Comparison of ENCODE assay signal across 29 mouse cellular contexts in the genomic region with DNA sequence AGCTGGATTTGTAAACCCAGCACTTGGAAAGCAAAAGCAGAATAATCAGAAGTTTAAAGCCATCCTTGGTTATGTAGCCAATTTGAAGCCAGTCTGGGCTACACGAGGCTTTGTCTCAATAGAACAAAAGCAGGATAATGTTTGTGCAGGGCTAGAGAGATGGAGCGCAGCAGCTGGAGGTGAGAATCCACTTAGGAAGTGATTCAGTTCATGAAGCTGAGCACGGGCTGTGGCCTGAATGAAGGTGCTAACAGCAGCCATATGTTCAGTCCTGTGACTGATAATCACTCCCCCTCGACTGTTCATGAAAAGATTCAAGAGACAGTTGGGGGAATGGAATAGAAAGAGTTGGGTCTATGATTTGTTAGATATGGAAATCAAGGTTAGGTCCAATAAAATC. TPM values are rescaled to one million over a fixed set of nuclear protein-coding genes. Genes with fewer than 3 reads are reported as not detected.
"Had no signal": no experiment of that assay in that cellular context is flagged by ENCODE, and none has a peak within 500 bp of the region (broad histone marks: within the 10 kb centered on the region; RNA-seq: fewer than 3 reads in every experiment).

No protein-coding gene starts in this region.

- H3K36me3 ChIP-seq: heart, embryonic 10.5 days; heart, embryonic 12.5 days; hindbrain, embryonic 10.5 days; hindbrain, embryonic 12.5 days; intestine, embryonic 15.5 days; limb, embryonic 10.5 days; limb, embryonic 12.5 days; liver, embryonic 13.5 days; liver, embryonic 15.5 days had no signal

- ATAC-seq: hindbrain, embryonic 16.5 days; inflammation-experienced regulatory T-cells, adult 6 months; intestine, embryonic 15.5 days; intestine, postnatal 0 days had no signal

- H3K4me1 ChIP-seq: heart, embryonic 10.5 days; heart, embryonic 12.5 days; hindbrain, embryonic 10.5 days; hindbrain, embryonic 12.5 days; intestine, embryonic 15.5 days; liver, embryonic 13.5 days; liver, embryonic 15.5 days had no signal

- H3K4me2 ChIP-seq: heart, embryonic 12.5 days; hindbrain, embryonic 12.5 days; hindbrain, embryonic 14.5 days; intestine, embryonic 15.5 days; limb, embryonic 12.5 days; liver, embryonic 11.5 days; liver, embryonic 13.5 days; liver, embryonic 15.5 days had no signal

- H3K27me3 ChIP-seq: heart, embryonic 12.5 days; hindbrain, embryonic 12.5 days; intestine, embryonic 15.5 days; limb, embryonic 12.5 days; liver, embryonic 15.5 days had no signal

- H3K9ac ChIP-seq: heart, embryonic 12.5 days; hindbrain, embryonic 12.5 days; hindbrain, embryonic 14.5 days; intestine, embryonic 15.5 days; limb, embryonic 12.5 days; liver, embryonic 13.5 days; liver, embryonic 15.5 days had no signal

- DNase-seq: gastrocnemius, adult 2 months; gastrocnemius, postnatal 10 days; gastrocnemius, postnatal 25 days; heart, adult 18-20 months; heart, postnatal 10 days; heart, postnatal 4 days; kidney, adult 18-20 months; kidney, adult 8-10 months; kidney, postnatal 10 days; kidney, postnatal 25 days; kidney, postnatal 4 days; liver; liver, embryonic 13.5 days had no signal

- H3K9me3 ChIP-seq: heart, embryonic 10.5 days; heart, embryonic 12.5 days; hindbrain, embryonic 10.5 days; hindbrain, embryonic 12.5 days; intestine, embryonic 15.5 days; limb, embryonic 10.5 days; limb, embryonic 12.5 days; liver, embryonic 13.5 days; liver, embryonic 15.5 days had no signal

- H3K4me3 ChIP-seq: gastrocnemius, adult 2 months; heart, embryonic 10.5 days; heart, embryonic 12.5 days; hindbrain, embryonic 10.5 days; hindbrain, embryonic 12.5 days; intestine, embryonic 15.5 days; layer of hippocampus, adult 2 months; left cerebral cortex, adult 2 months; limb, embryonic 10.5 days; limb, embryonic 12.5 days; liver, embryonic 13.5 days; liver, embryonic 15.5 days had no signal

- H3K27ac ChIP-seq: gastrocnemius, adult 2 months; heart, embryonic 10.5 days; hindbrain, embryonic 10.5 days; hindbrain, embryonic 12.5 days; hindbrain, embryonic 14.5 days; intestine, embryonic 15.5 days; layer of hippocampus, adult 2 months; left cerebral cortex, adult 2 months; limb, embryonic 10.5 days; limb, embryonic 12.5 days; liver, embryonic 13.5 days; liver, embryonic 15.5 days had no signal

RNA-seq across cellular contexts. Expression of a gene that starts 23.0 kb away (rescaled TPM):
- total RNA-seq: granulocyte monocyte progenitor cell, adult 5-6 weeks had no signal
